Mouse (Mus musculus): ENCODE results near the gene Alad. TPM values are rescaled to one million over a fixed set of nuclear protein-coding genes. Genes with fewer than 3 reads are reported as not detected.
"Not testable (repeated sequence)": the region's sequence is repeated elsewhere in the genome, so short reads cannot be mapped to it uniquely, and the experiment has no call there.

Alad gene
- polyA plus RNA-seq, 1 experiment: 26.9 TPM

DNA sequence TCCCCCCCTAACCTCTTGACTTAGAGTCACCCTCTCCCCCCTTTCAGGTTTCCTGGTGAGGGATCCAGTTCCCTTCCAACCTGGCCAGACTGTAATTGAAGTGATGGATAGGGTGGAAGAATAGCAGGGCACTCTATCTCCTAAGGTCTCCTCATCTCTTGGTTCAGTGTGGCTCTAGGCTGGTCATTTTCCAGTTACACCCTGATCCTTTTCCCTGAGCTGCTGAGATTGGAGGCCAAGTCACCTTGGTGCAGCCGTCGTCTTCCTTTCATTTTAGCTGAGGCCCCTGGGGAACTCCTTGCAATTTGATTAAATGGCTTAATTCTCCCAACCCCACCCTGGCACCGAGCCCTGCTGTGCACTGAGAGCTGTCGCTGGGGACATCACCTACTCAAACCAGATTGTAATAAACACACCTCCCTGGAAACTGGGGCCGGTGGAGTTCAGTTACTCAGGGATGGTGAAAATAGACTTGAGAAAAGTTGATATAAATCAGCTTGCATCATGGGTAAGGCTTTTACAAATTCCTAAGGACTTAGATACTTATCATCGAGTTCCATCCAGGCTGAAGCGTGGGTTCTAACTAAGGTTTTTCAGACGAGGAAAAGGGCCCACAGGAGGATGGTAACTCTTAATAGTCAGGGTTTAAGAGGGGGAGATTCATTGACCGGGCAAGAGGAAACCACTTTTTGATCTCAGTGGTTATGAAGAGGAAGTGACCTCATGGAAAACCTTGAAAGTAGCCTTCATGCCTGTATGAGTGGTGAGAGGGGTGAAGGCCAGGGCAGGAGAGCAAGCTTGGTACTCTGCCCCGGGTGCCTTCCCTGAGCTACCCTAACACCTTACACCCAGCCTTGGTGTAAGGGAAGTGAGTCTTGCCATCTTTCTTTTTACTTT, 38.8 kb downstream of the Alad start:
- no peak overlapping the region for H3K27ac ChIP-seq (ENCODE audit: insufficient read depth, low read length)
- no peaks in the 10 kb centered on the region for H3K36me3 ChIP-seq (ENCODE audit: control insufficient read depth, insufficient read depth, low read length, poor library complexity, severe bottlenecking)
- H3K4me1 ChIP-seq (ENCODE audit: control insufficient read depth, insufficient read depth, low read length): no peaks in the 10 kb centered on the region
- H3K27me3 ChIP-seq (ENCODE audit: control insufficient read depth, insufficient read depth, low read length, poor library complexity, severe bottlenecking): peaks cover 1% of the 10 kb centered on the region; the same call in 1 of the 2 replicates
- H3K9me3 ChIP-seq (replicated peaks; ENCODE audit: control insufficient read depth, insufficient read depth, low read length, poor library complexity, severe bottlenecking): no peaks in the 10 kb centered on the region
- H3K4me3 ChIP-seq (ENCODE audit: low read depth, low read length): peak overlapping the region; percentile 79
- peak overlapping the region; percentile 73 for H3K9ac ChIP-seq (ENCODE audit: low read depth, poor library complexity, severe bottlenecking)
- TF ChIP-seq EP300 (IDR thresholded peaks at IDR 0.05; ENCODE audit: insufficient read depth, low read depth, low read length) (no peak), POLR2A (IDR thresholded peaks at IDR 0.05; ENCODE audit: insufficient read depth, low read length) (no peak), CTCF (IDR thresholded peaks at IDR 0.05; ENCODE audit: low read depth, low read length) (no peak)

DNA sequence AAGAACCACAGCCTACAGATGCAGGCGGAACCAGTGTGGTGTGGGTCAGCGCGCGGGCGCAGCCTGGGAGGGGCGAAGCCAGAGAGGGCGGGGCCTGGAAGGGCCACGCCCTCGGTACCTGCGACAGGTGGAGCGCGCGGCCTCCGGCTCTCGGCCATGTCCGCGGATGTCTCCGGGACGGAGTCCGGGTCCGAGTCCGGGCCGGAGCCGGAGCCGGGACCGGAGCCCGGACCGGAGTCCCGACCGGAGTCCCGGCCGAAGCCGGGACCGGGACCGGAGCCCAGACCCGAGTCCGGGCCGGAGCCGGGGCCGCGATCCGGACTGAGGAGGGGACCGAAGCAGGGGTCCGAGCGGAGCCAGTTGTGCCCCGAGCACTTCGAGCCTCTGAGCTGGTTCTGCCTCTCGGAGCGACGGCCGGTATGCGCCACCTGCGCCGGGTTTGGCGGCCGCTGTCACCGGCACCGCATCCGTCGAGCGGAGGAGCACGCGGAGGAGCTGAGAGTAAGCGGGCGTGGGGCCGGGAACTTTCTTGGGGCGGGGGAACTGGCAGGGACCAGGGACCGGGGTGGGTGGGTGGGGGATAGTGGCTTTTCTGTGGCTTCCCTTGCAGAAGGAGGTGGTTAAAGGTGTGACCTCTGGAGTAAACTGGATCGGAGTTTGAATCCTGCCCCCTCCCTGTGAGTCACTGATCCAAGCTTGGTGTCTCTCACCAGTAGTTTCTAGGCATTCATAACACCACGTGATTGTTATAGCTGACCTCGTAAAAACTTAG, 39.6 kb downstream of the Alad start, which contains the start of gene Bspry:
Gene Bspry (plus strand): TSS at position 117 of the 772 bp plus-strand sequence.
- H3K9ac ChIP-seq (ENCODE audit: low read depth, poor library complexity, severe bottlenecking): peak within 1 kb of the TSS; percentile 73
- H3K9me3 ChIP-seq (replicated peaks; ENCODE audit: control insufficient read depth, insufficient read depth, low read length, poor library complexity, severe bottlenecking): no peaks in the 10 kb centered on the region
- 0 out of 2 replicates have a peak within 1 kb of the TSS, but pooled peaks have one; percentile 46 for H3K27ac ChIP-seq (ENCODE audit: insufficient read depth, low read length)
- H3K4me1 ChIP-seq (ENCODE audit: control insufficient read depth, insufficient read depth, low read length): no peaks in the 10 kb centered on the region
- TF ChIP-seq CTCF (IDR thresholded peaks at IDR 0.05; ENCODE audit: low read depth, low read length) (no peak), POLR2A (IDR thresholded peaks at IDR 0.05; ENCODE audit: insufficient read depth, low read length) (peak; percentile 34), EP300 (IDR thresholded peaks at IDR 0.05; ENCODE audit: insufficient read depth, low read depth, low read length) (no peak)
- H3K36me3 ChIP-seq (ENCODE audit: control insufficient read depth, insufficient read depth, low read length, poor library complexity, severe bottlenecking): no peaks in the 10 kb centered on the region
- H3K27me3 ChIP-seq (ENCODE audit: control insufficient read depth, insufficient read depth, low read length, poor library complexity, severe bottlenecking): peaks cover 1% of the 10 kb centered on the region; the same call in 1 of the 2 replicates
- H3K4me3 ChIP-seq (ENCODE audit: low read depth, low read length): peak within 1 kb of the TSS; percentile 79

DNA sequence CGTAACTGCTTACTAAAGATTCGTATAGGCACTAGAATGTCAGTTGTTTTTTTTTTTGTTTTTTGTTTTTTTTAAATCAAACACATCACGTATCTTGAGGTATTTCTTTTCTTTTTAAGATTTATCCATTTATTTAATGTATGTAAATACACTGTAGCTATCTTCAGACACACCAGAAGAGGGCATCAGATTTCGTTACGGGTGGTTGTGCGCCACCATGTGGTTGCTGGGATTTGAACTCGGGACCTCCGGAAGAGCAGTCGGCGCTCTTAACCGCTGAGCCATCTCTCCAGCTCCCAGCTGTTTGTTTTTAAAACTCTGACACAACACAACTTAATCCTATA, 40.2 kb downstream of the Alad start:
- H3K9me3 ChIP-seq (replicated peaks; ENCODE audit: control insufficient read depth, insufficient read depth, low read length, poor library complexity, severe bottlenecking); H3K27me3 ChIP-seq (ENCODE audit: control insufficient read depth, insufficient read depth, low read length, poor library complexity, severe bottlenecking); H3K27ac ChIP-seq (ENCODE audit: insufficient read depth, low read length); H3K36me3 ChIP-seq (ENCODE audit: control insufficient read depth, insufficient read depth, low read length, poor library complexity, severe bottlenecking); H3K4me1 ChIP-seq (ENCODE audit: control insufficient read depth, insufficient read depth, low read length): not testable (repeated sequence)
- Histone ChIP-seq H3K4me3 (ENCODE audit: low read depth, low read length) (peak overlapping the region; percentile 79), H3K9ac (ENCODE audit: low read depth, poor library complexity, severe bottlenecking) (peak overlapping the region; percentile 73)

DNA sequence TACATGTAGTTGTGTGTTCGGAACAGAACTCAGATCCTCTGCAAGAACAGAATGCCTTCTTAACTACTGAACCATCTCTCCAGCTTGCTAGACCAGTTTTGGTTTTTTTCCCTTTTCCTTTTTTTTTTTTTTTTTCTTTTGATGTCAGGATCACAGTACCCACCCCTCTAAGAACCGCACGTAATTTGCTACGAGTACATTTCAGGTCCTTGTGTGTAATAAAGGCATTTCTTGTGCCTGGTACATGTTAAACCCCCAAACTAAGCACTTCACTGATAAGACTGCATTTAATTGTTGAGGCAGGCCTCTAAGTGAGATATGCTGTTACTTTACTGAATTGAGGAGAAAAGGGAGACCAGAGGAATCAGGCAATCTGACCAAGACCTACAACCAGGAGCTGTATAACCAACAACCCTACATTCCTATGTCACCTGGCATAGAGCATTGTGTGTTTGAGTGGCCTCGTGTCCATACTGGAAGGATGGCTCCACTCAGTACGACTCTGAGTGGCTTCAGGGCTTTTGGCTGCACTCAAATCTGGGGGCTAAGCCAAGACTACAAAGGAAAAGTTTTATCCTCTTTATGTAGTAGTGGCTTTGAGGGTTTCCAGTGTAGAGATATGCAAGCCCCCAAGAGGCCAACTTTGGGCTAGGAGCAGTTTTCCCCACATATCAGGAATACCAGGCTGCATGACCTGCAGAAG, 42.0 kb downstream of the Alad start:
- no peak overlapping the region for H3K4me3 ChIP-seq (ENCODE audit: low read depth, low read length)
- no peak overlapping the region for H3K27ac ChIP-seq (ENCODE audit: insufficient read depth, low read length)
- peaks cover 1% of the 10 kb centered on the region; the same call in 1 of the 2 replicates for H3K27me3 ChIP-seq (ENCODE audit: control insufficient read depth, insufficient read depth, low read length, poor library complexity, severe bottlenecking)
- no peaks in the 10 kb centered on the region for H3K9me3 ChIP-seq (replicated peaks; ENCODE audit: control insufficient read depth, insufficient read depth, low read length, poor library complexity, severe bottlenecking)
- no peak overlapping the region for H3K9ac ChIP-seq (ENCODE audit: low read depth, poor library complexity, severe bottlenecking)
- TF ChIP-seq EP300 (IDR thresholded peaks at IDR 0.05; ENCODE audit: insufficient read depth, low read depth, low read length) (no peak), CTCF (IDR thresholded peaks at IDR 0.05; ENCODE audit: low read depth, low read length) (no peak), POLR2A (IDR thresholded peaks at IDR 0.05; ENCODE audit: insufficient read depth, low read length) (no peak)
- no peaks in the 10 kb centered on the region for H3K36me3 ChIP-seq (ENCODE audit: control insufficient read depth, insufficient read depth, low read length, poor library complexity, severe bottlenecking)
- H3K4me1 ChIP-seq (ENCODE audit: control insufficient read depth, insufficient read depth, low read length): no peaks in the 10 kb centered on the region

DNA sequence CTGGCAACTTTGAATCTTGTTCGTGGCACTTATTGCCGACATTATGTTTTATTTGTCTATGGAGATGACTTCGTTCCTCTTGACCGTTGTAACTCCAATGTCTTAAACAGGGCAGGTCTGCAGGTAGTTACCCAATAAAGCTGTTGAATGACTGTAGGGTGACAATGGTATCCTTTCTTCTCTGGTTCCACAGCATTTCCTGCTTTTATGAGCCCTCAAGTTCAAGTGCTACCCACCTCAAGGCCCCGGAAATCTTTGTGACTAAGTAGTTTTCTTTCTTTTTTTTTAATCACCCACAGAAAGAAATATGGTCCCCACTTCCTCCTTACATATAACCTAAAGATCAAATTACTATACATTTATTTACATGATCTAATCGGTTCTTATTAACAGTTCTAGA, 43.9 kb downstream of the Alad start:
- H3K36me3 ChIP-seq (ENCODE audit: control insufficient read depth, insufficient read depth, low read length, poor library complexity, severe bottlenecking): no peaks in the 10 kb centered on the region
- no peaks in the 10 kb centered on the region for H3K9me3 ChIP-seq (replicated peaks; ENCODE audit: control insufficient read depth, insufficient read depth, low read length, poor library complexity, severe bottlenecking)
- TF ChIP-seq CTCF (IDR thresholded peaks at IDR 0.05; ENCODE audit: low read depth, low read length) (no peak), POLR2A (IDR thresholded peaks at IDR 0.05; ENCODE audit: insufficient read depth, low read length) (no peak), EP300 (IDR thresholded peaks at IDR 0.05; ENCODE audit: insufficient read depth, low read depth, low read length) (no peak)
- H3K9ac ChIP-seq (ENCODE audit: low read depth, poor library complexity, severe bottlenecking): no peak overlapping the region
- no peaks in the 10 kb centered on the region for H3K4me1 ChIP-seq (ENCODE audit: control insufficient read depth, insufficient read depth, low read length)
- no peak overlapping the region for H3K27ac ChIP-seq (ENCODE audit: insufficient read depth, low read length)
- H3K27me3 ChIP-seq (ENCODE audit: control insufficient read depth, insufficient read depth, low read length, poor library complexity, severe bottlenecking): peaks cover 1% of the 10 kb centered on the region; the same call in 1 of the 2 replicates
- H3K4me3 ChIP-seq (ENCODE audit: low read depth, low read length): no peak overlapping the region

Measured in ES-Bruce4 (cell line).